Mouse (Mus musculus) liver, embryonic 11.5 days (tissue): ENCODE data around the gene Gm7970. TPM values are rescaled to one million over a fixed set of nuclear protein-coding genes. Genes with fewer than 3 reads are reported as not detected.
"Not testable (repeated sequence)": the region's sequence is repeated elsewhere in the genome, so short reads cannot be mapped to it uniquely, and the experiment has no call there.

Experiments
- ATAC-seq: fragments of 200-750 bp; cut with Nextera tagmentation; replicated peaks from 2 replicates; pipeline ENCODE4 v1.8.0; 2017; ENCODE audit warnings: moderate number of reproducible peaks, mild to moderate bottlenecking, moderate TSS enrichment, moderate library complexity; ENCODE audit not compliant: low FRiP score
- DNase-seq: peaks from one replicate; pipeline ENCODE4 v3.0.0-alpha.2; 2017; ENCODE audit warnings: low spot score
- H3K27ac ChIP-seq: fragments of 300-500 bp; sonication (generic); 2 replicates; pipeline ENCODE4 v1.5.1; 2014; ENCODE audit warnings: mild to moderate bottlenecking, low read depth, low read length, control low read depth
- H3K27me3 ChIP-seq: fragments of 300-500 bp; sonication (generic); replicated peaks from 2 replicates; pipeline ENCODE4 v1.6.1; 2014; ENCODE audit warnings: low read length, mixed read lengths; ENCODE audit not compliant: control insufficient read depth, insufficient read depth
- H3K36me3 ChIP-seq: fragments of 300-500 bp; sonication (generic); 2 replicates; pipeline ENCODE4 v1.6.1; 2014; ENCODE audit warnings: mild to moderate bottlenecking, low read length, moderate library complexity, mixed read lengths; ENCODE audit not compliant: control insufficient read depth, insufficient read depth
- H3K4me1 ChIP-seq: fragments of 300-500 bp; sonication (generic); replicated peaks from 2 replicates; pipeline ENCODE4 v1.6.1; 2014; ENCODE audit warnings: low read length, mixed read lengths; ENCODE audit not compliant: control insufficient read depth, insufficient read depth
- H3K4me2 ChIP-seq: fragments of 300-500 bp; sonication (generic); 2 replicates; pipeline ENCODE4 v1.6.1; 2014; ENCODE audit warnings: mild to moderate bottlenecking, control low read depth, moderate library complexity
- H3K4me3 ChIP-seq: fragments of 300-500 bp; sonication (generic); 2 replicates; pipeline ENCODE4 v1.5.1; 2014; ENCODE audit warnings: low read depth, low read length, control low read depth
- H3K9ac ChIP-seq: fragments of 300-500 bp; sonication (generic); 2 replicates; pipeline ENCODE4 v1.6.1; 2014; ENCODE audit warnings: low read depth, low read length, control low read depth
- H3K9me3 ChIP-seq: fragments of 300-500 bp; sonication (generic); 2 replicates; pipeline ENCODE4 v1.6.1; 2016; ENCODE audit warnings: low read length, inconsistent platforms, mixed read lengths; ENCODE audit not compliant: control insufficient read depth
- WGBS: fragments of 180-500 bp; shearing (Covaris S2); extraction: QIAGEN DNeasy Blood & Tissue Kit; methylation state at CpG from one replicate; pipeline ENCODE4 v1.1.7; 2014; 5-methylcytosine and 5-hydroxymethylcytosine counted together
- polyA plus RNA-seq: library from polyadenylated mRNA; unstranded; fragments of >200 nt; fragmentation: Nextera tagmentation; extraction: Ambion mirVana; gene quantifications from 2 replicates; pipeline ENCODE4 v1.2.1, GENCODE M21; 2014

The Gm7970 gene
- not detected in 2 replicates for polyA plus RNA-seq

DNA sequence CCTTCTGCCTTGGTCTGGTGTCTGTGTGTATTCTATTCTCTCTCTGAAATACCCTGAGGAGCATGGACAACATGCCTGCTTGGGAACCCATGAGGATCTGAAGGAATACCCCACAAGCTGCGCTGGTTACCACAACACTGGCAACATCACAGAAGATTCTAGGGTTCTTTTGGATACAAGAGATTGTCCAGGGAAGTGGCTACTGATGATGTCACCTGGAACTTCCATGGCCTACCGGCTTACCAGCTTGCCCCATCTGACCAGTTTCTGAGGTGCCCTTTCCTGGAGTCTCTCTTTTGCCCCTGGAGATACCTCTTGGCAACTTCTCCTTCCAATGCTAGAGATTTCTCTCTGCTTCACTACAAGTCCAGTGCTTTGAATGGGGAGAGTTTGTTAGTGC, at the start of gene Gm7970:
Gene Gm7970 (minus strand): TSS at position 101 of the 400 bp plus-strand sequence.
- not testable (repeated sequence) for H3K27ac ChIP-seq, H3K4me1 ChIP-seq, H3K9ac ChIP-seq, H3K36me3 ChIP-seq, H3K9me3 ChIP-seq, H3K27me3 ChIP-seq, ATAC-seq, H3K4me2 ChIP-seq, DNase-seq, H3K4me3 ChIP-seq
- WGBS = no CpG with 5 or more reads among the region's 2 CpGs

DNA sequence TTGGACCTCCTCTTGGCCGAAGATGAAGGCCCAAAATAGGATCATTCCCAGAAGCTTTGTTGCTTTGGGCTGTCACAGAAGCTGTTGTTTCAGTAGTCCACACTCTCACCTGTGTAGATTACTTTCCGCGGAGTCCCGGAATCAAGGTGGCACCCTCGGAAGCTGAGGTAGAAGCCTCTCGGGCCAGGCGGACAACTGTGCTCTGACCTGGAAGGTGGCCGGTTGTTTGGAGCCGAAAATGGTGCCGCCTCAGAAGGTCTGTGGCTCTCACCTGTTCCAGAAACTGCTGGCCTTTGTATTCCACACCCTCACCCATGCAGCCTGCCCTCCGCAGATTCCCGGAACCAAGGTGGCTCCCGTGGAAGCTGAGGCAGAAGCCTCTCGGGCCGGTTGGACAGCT, 45.6 kb upstream of the Gm7970 start:
- not testable (repeated sequence) for H3K9me3 ChIP-seq, H3K27me3 ChIP-seq, H3K9ac ChIP-seq, H3K4me2 ChIP-seq, DNase-seq, H3K4me1 ChIP-seq, H3K4me3 ChIP-seq, H3K27ac ChIP-seq, ATAC-seq, H3K36me3 ChIP-seq
- WGBS = 85% methylated on average over 15 of the region's 15 CpGs

DNA sequence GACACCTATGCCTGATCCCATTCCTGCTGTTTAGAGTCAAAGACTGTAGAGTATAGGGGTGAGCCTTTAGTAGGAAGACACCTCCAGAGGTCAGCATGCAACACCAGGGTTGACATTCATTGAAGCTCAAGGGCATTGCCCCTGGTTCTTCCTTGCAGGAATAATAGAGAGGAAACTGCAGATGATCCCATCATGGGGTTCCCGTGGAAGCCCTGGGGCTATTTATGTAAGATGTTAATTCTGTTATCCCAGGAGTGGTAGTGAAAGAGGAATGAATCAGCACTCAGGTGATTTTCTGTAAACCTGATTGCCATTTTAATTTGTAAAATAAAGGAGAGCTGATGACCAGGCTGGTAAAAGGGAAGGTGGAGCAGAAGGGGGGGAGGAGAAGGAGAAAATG, 31.0 kb upstream of the Gm7970 start:
- not testable (repeated sequence) for H3K4me3 ChIP-seq, H3K27ac ChIP-seq, H3K4me1 ChIP-seq, ATAC-seq, H3K9ac ChIP-seq, DNase-seq, H3K36me3 ChIP-seq, H3K9me3 ChIP-seq, H3K27me3 ChIP-seq, H3K4me2 ChIP-seq
- whole genome bisulfite sequencing = 73% methylated on average over 1 of the region's 1 CpGs

DNA sequence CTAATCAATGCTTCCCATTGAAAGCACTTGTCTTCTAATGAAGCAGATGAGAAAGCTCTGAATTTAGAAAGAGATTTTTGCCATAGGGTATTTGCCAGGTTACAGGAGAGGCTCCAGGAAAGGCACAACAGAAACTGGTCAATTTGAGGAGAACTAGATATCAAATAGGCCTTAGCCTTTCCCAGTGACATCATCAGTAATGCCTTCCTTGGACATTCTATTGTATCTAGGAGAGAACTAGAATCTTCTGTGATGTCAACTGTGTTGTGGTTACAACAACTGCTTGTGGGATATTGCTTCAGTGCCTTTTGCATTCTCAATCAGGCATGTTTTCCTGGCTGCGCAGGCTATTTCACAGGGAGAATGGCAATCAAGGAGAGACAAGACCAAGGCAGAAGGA, 17.5 kb upstream of the Gm7970 start, which contains the start of gene 1700049E17Rik2:
Gene 1700049E17Rik2 (plus strand): TSS at position 301 of the 400 bp plus-strand sequence.
- WGBS = no CpG with 5 or more reads among the region's 1 CpGs
- DNase-seq = not testable (repeated sequence)

DNA sequence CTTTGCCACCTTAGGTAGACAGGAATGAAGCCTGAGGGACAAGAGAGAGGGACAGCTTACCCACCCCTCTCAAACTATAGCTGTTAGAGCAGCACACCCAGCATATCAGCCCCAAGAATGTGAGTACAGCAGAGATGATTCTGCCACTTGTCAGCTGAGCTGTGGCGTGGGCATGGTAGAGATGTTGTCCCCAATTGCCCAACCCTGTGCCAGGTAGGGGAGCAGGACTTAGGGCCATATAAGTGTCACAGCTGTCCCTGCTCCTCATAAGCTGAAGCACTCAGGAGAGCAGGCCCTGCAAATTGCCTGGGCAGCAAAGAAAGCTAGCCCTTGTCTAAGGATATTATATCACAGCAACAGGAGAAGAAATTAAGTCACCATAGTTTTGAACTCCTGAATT, 30.7 kb downstream of the Gm7970 start:
- H3K4me3 ChIP-seq, DNase-seq, H3K9me3 ChIP-seq, H3K27ac ChIP-seq, H3K4me2 ChIP-seq, H3K36me3 ChIP-seq, H3K4me1 ChIP-seq, ATAC-seq, H3K27me3 ChIP-seq, H3K9ac ChIP-seq: not testable (repeated sequence)
- WGBS = 57% methylated on average over 1 of the region's 1 CpGs

More for the DNA sequence above, 17.5 kb upstream of the Gm7970 start, which contains the start of gene 1700049E17Rik2:
- ATAC-seq, H3K27me3 ChIP-seq, H3K9ac ChIP-seq, H3K4me3 ChIP-seq, H3K4me2 ChIP-seq, H3K27ac ChIP-seq, H3K4me1 ChIP-seq, H3K36me3 ChIP-seq, H3K9me3 ChIP-seq: not testable (repeated sequence)

DNA sequence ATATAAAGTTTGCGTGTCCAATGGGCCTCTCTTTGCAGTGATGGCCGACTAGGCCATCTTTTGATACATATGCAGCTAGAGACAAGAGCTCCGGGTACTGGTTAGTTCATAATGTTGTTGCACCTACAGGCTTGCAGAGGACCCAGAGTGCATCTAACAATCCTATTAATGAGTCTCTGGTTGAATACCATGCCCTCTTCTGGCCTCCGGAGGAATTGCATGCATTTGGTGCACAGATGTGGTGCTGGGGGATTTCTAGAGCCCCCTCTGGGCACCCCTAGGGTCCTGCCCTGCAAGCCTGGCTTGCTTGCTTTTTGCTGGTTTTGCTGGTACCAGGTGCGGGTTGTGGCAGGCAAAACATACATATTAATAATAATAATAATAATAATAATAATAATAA, 34.7 kb downstream of the Gm7970 start:
- WGBS = 73% methylated on average over 5 of the region's 5 CpGs
- not testable (repeated sequence) for H3K4me2 ChIP-seq, H3K9ac ChIP-seq, H3K4me1 ChIP-seq, H3K27ac ChIP-seq, H3K4me3 ChIP-seq, ATAC-seq, H3K9me3 ChIP-seq, H3K36me3 ChIP-seq, DNase-seq, H3K27me3 ChIP-seq

Other genes starting within 250 kb of the Gm7970 start
- gene Gm5798, start 207.0 kb downstream of the Gm7970 start, polyA plus RNA-seq = not detected in 2 replicates
- not detected in 2 replicates for gene Gm7945, start 169.2 kb downstream of the Gm7970 start, polyA plus RNA-seq
- not detected in 2 replicates for gene Gm6482, start 147.3 kb downstream of the Gm7970 start, polyA plus RNA-seq
- not detected in 2 replicates for gene Gm7954, start 102.1 kb downstream of the Gm7970 start, polyA plus RNA-seq
- not detected in 2 replicates for gene Gm3486, start 66.1 kb downstream of the Gm7970 start, polyA plus RNA-seq
- gene 1700049E17Rik2, start 17.6 kb upstream of the Gm7970 start, polyA plus RNA-seq = not detected in 2 replicates
- not detected in 2 replicates for gene Gm3072, start 69.0 kb upstream of the Gm7970 start, polyA plus RNA-seq
- gene Gm3676, start 90.9 kb upstream of the Gm7970 start, polyA plus RNA-seq = not detected in 2 replicates
- not detected in 2 replicates for gene Gm8068, start 146.3 kb upstream of the Gm7970 start, polyA plus RNA-seq
- not detected in 2 replicates for gene Gm7929, start 195.0 kb upstream of the Gm7970 start, polyA plus RNA-seq
- gene Gm47189, start 216.9 kb upstream of the Gm7970 start, polyA plus RNA-seq = not detected in 2 replicates